9 mouse cellular contexts compared by ENCODE assay signal in genomic region chr10:75222611-75222998, GRCm38 (mm10). TPM values are rescaled to one million over a fixed set of nuclear protein-coding genes. Genes with fewer than 3 reads are reported as not detected.
DNase-seq lines count a peak whose midpoint lies in the region; ATAC-seq and TF ChIP-seq lines count a peak whose summit lies in the region.
"Had no signal": no experiment of that assay in that cellular context is flagged by ENCODE, and none has a peak within 500 bp of the region (broad histone marks: within the 10 kb centered on the region; RNA-seq: fewer than 3 reads in every experiment).

No protein-coding gene starts in this region.

- no peaks in the 10 kb centered on the region for H3K36me3 ChIP-seq in limb, embryonic 12.5 days
- no peaks in the 10 kb centered on the region for H3K36me3 ChIP-seq in limb, embryonic 10.5 days
- H3K36me3 ChIP-seq in intestine, postnatal 0 days (ENCODE audit: control insufficient read depth, insufficient read depth): 0 out of 2 replicates have a peak, but pooled peaks cover 3% of the 10 kb centered on the region
- no peaks in the 10 kb centered on the region for H3K36me3 ChIP-seq in spleen, adult 2 months (ENCODE audit: control insufficient read depth, insufficient read depth, low read length)

- no peak for TF ChIP-seq CTCF in bone marrow macrophage, adult 2 months (IDR thresholded peaks at IDR 0.05; ENCODE audit: low read depth, low read length)
- TF ChIP-seq CTCF in intestine, postnatal 0 days (IDR thresholded peaks at IDR 0.05; ENCODE audit: low read depth): no peak
- no peak for TF ChIP-seq CTCF in spleen, adult 2 months (IDR thresholded peaks at IDR 0.05; ENCODE audit: extremely low read depth, insufficient read depth, insufficient read length, insufficient replicate concordance)

- H3K4me2 ChIP-seq in limb, embryonic 12.5 days: no peak overlapping the region
- H3K4me2 ChIP-seq in intestine, postnatal 0 days (replicated peaks; ENCODE audit: low read depth): no peak overlapping the region; the same call in 1 of the 2 replicates

- H3K9me3 ChIP-seq in limb, embryonic 12.5 days: no peaks in the 10 kb centered on the region
- no peaks in the 10 kb centered on the region for H3K9me3 ChIP-seq in limb, embryonic 10.5 days (replicated peaks)
- no peaks in the 10 kb centered on the region for H3K9me3 ChIP-seq in intestine, postnatal 0 days (ENCODE audit: control insufficient read depth)

- no peaks in the 10 kb centered on the region for H3K27me3 ChIP-seq in limb, embryonic 12.5 days
- H3K27me3 ChIP-seq in limb, embryonic 10.5 days (ENCODE audit: low read depth, poor library complexity, severe bottlenecking): no peaks in the 10 kb centered on the region
- no peaks in the 10 kb centered on the region for H3K27me3 ChIP-seq in intestine, postnatal 0 days (replicated peaks; ENCODE audit: control insufficient read depth, insufficient read depth, low read length)
- H3K27me3 ChIP-seq in spleen, adult 2 months (ENCODE audit: control insufficient read depth, insufficient read depth, low read length): no peaks in the 10 kb centered on the region

- H3K4me3 ChIP-seq in limb, embryonic 12.5 days (replicated peaks): no peak overlapping the region
- H3K4me3 ChIP-seq in limb, embryonic 10.5 days: no peak overlapping the region
- H3K4me3 ChIP-seq in bone marrow macrophage, adult 2 months (ENCODE audit: insufficient read depth, low read length): no peak overlapping the region; the same call in 1 of the 2 replicates
- H3K4me3 ChIP-seq in intestine, postnatal 0 days (ENCODE audit: low read depth, low read length): no peak overlapping the region
- no peak overlapping the region for H3K4me3 ChIP-seq in spleen, adult 2 months (ENCODE audit: extremely low read depth, insufficient read depth, insufficient read length)

- H3K4me1 ChIP-seq in limb, embryonic 12.5 days (replicated peaks): peaks cover 8% of the 10 kb centered on the region
- H3K4me1 ChIP-seq in limb, embryonic 10.5 days: no peaks in the 10 kb centered on the region
- H3K4me1 ChIP-seq in bone marrow macrophage, adult 2 months (ENCODE audit: control insufficient read depth, insufficient read depth, low read length): peaks cover 42% of the 10 kb centered on the region
- H3K4me1 ChIP-seq in intestine, postnatal 0 days (replicated peaks; ENCODE audit: control insufficient read depth, insufficient read depth, low read length): peaks cover 25% of the 10 kb centered on the region; the same call in 1 of the 2 replicates
- H3K4me1 ChIP-seq in spleen, adult 2 months (ENCODE audit: control insufficient read depth, insufficient read depth, insufficient read length): peaks cover 26% of the 10 kb centered on the region

- H3K9ac ChIP-seq in limb, embryonic 12.5 days (replicated peaks): no peak overlapping the region
- H3K9ac ChIP-seq in intestine, postnatal 0 days (ENCODE audit: low read depth, low read length): 0 out of 2 replicates have a peak overlapping the region, but pooled peaks have one; percentile 13

- 0 out of 2 replicates have a peak overlapping the region, but pooled peaks have one; percentile 8 for H3K27ac ChIP-seq in limb, embryonic 12.5 days
- H3K27ac ChIP-seq in limb, embryonic 10.5 days: no peak overlapping the region
- H3K27ac ChIP-seq in bone marrow macrophage, adult 2 months (ENCODE audit: insufficient read depth, low read depth, low read length): peak overlapping the region; percentile 90
- H3K27ac ChIP-seq in intestine, postnatal 0 days (ENCODE audit: low read depth, low read length): peak overlapping the region; percentile 80; the same call in 1 of the 2 replicates
- H3K27ac ChIP-seq in spleen, adult 2 months (ENCODE audit: insufficient read depth, low read length): peak overlapping the region; percentile 72

- no peak for TF ChIP-seq POLR2A in bone marrow macrophage, adult 2 months (IDR thresholded peaks at IDR 0.05; ENCODE audit: borderline replicate concordance, low read depth, low read length)
- no peak for TF ChIP-seq POLR2A in spleen, adult 2 months (IDR thresholded peaks at IDR 0.05; ENCODE audit: low read depth, low read length)

- ATAC-seq in limb, embryonic 12.5 days (ENCODE audit: insufficient number of reproducible peaks, insufficient read depth, low FRiP score, low TSS enrichment, low read depth): no peak
- peak; percentile 84 for ATAC-seq in intestine, postnatal 0 days

- 70% methylated on average over 5 of the region's 5 CpGs for WGBS in limb, embryonic 12.5 days
- 86% methylated on average over 5 of the region's 5 CpGs for WGBS in limb, embryonic 10.5 days
- WGBS in intestine, postnatal 0 days: 44% methylated on average over 5 of the region's 5 CpGs
- 19% methylated on average over 5 of the region's 5 CpGs for WGBS in spleen, adult 2 months

- no peak for DNase-seq in limb, embryonic 10.5 days (ENCODE audit: low spot score)
- DNase-seq in spleen, adult 2 months (ENCODE audit: low read depth in 1 of 2, low spot score in 2 of 2): peak; percentile 55 to 75
- no peak for DNase-seq in retina, postnatal 1 day
- no peak for DNase-seq in cerebellum, adult 18-20 months
- no peak for DNase-seq in adrenal gland, postnatal 4 days (ENCODE audit: low spot score in 2 of 2)
- DNase-seq: left cerebral cortex, postnatal 4 days had no signal

RNA-seq across cellular contexts. Expression of gene Specc1l, which starts 10.7 kb away (rescaled TPM):
- 49.8 and 50.8 TPM in 2 replicates for polyA plus RNA-seq in limb, embryonic 12.5 days (2016; fragmentation: Nextera tagmentation; extraction: Ambion mirVana)
- 33.5 and 41.9 TPM in 2 replicates for polyA plus RNA-seq in limb, embryonic 10.5 days (2016; fragmentation: Nextera tagmentation; extraction: Ambion mirVana)
- 41.4 and 42.1 TPM in 2 replicates for polyA plus RNA-seq in bone marrow macrophage, adult 2 months (2012; ENCODE audit: insufficient read depth, insufficient read length, missing spikeins)
- 13.0 and 14.2 TPM in 2 replicates for polyA plus RNA-seq in intestine, postnatal 0 days (2015; fragmentation: Nextera tagmentation; extraction: Ambion mirVana)
- polyA plus RNA-seq in spleen, adult 2 months (2012; rRNA removed): 16.7 and 17.7 TPM in 2 replicates
- total RNA-seq in adrenal gland, postnatal 4 days (2021): 10 to 100 TPM; 65.2 to 65.7 TPM

Comparison
In these comparisons a context has a peak if more than half of its experiments do, and no peak if none do; other contexts are left out.
1. DNase-seq: peak in spleen, adult 2 months (2 of 2); none in limb, embryonic 10.5 days (single experiment), retina, postnatal 1 day (single experiment), cerebellum, adult 18-20 months (0 of 2) and adrenal gland, postnatal 4 days (0 of 2).